Mouse (Mus musculus): Measurements from ENCODE around the gene Cmklr1.

The Cmklr1 gene

GRCm38 (mm10) chr5:113650035-113650865, at the start of gene Cmklr1:
Gene Cmklr1, minus strand, starts transcription at chr5:113650426.
- Histone ChIP-seq H3K9me3 (ENCODE audit: low read length) (no peaks in the 10 kb centered on the region), H3K36me3 (ENCODE audit: insufficient read depth, low read length) (0 out of 2 replicates have a peak, but pooled peaks cover 5% of the 10 kb centered on the region), H3K4me3 (replicated peaks; ENCODE audit: low read length) (peak within 1 kb of the TSS; percentile 64), H3K27me3 (ENCODE audit: insufficient read depth, low read length) (peaks cover 49% of the 10 kb centered on the region), H3K4me1 (replicated peaks; ENCODE audit: low read depth, low read length) (peaks cover 52% of the 10 kb centered on the region)
- TF ChIP-seq POU5F1 (IDR thresholded peaks at IDR 0.05; ENCODE audit: borderline replicate concordance, low read length) = no peak
- TF ChIP-seq CTCF (conservative IDR thresholded peaks at IDR 0.05; ENCODE audit: low read length) = no peak
- TF ChIP-seq NANOG (IDR thresholded peaks at IDR 0.05; ENCODE audit: borderline replicate concordance, low read length) = no peak

DNA sequence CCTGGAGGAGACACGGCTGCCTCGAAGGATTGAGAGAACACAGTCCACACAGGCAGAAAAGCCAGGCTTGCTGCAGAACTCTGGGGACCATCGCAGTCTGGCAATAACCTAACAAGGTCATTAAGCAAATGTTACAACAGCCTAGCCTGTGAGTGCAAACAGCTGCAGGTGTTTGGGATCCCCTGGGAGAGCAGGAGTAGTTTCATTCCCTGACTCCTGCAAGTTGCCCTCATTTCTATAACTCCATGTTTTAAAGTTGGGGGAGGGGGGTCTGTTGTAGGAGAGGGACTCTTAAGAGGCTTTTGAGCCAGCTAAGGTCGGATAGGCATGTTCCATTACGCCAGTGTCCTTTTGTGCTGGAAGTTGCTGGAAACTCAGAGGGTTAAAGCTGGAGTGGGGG, 44.2 kb upstream of the Cmklr1 start:
- TF ChIP-seq NANOG (IDR thresholded peaks at IDR 0.05; ENCODE audit: borderline replicate concordance, low read length) (no peak), CTCF (conservative IDR thresholded peaks at IDR 0.05; ENCODE audit: low read length) (no peak), POU5F1 (IDR thresholded peaks at IDR 0.05; ENCODE audit: borderline replicate concordance, low read length) (no peak)
- Histone ChIP-seq H3K27me3 (ENCODE audit: insufficient read depth, low read length) (no peaks in the 10 kb centered on the region), H3K4me1 (replicated peaks; ENCODE audit: low read depth, low read length) (peaks cover 44% of the 10 kb centered on the region), H3K4me3 (replicated peaks; ENCODE audit: low read length) (no peak overlapping the region), H3K9me3 (ENCODE audit: low read length) (peaks cover 5% of the 10 kb centered on the region), H3K36me3 (ENCODE audit: insufficient read depth, low read length) (no peaks in the 10 kb centered on the region)

DNA sequence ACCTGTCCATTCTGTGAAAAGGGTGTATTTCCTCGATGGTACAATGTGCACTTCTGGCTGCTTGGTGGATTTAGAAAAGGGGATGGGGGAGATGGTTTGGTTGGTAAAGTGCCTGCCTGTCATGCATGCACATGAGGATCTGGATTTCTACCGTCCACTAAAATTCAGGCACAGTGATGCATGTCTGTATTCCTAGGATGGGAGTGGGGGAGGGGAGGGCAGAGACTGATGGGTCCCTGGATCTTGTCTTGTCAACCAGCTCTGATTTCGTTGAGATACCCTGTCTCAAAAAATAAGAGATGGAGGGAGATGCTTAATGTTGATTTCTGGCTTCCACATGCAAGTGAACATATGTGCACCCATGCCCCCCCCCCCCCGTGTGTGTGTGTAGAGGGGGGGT, 43.8 kb upstream of the Cmklr1 start:
- Histone ChIP-seq H3K9me3 (ENCODE audit: low read length) (peaks cover 5% of the 10 kb centered on the region), H3K27me3 (ENCODE audit: insufficient read depth, low read length) (no peaks in the 10 kb centered on the region), H3K36me3 (ENCODE audit: insufficient read depth, low read length) (no peaks in the 10 kb centered on the region), H3K4me1 (replicated peaks; ENCODE audit: low read depth, low read length) (peaks cover 40% of the 10 kb centered on the region), H3K4me3 (replicated peaks; ENCODE audit: low read length) (no peak overlapping the region)
- TF ChIP-seq POU5F1 (IDR thresholded peaks at IDR 0.05; ENCODE audit: borderline replicate concordance, low read length) (no peak), NANOG (IDR thresholded peaks at IDR 0.05; ENCODE audit: borderline replicate concordance, low read length) (no peak), CTCF (conservative IDR thresholded peaks at IDR 0.05; ENCODE audit: low read length) (no peak)

- Histone ChIP-seq H3K4me3 (replicated peaks; ENCODE audit: low read length) (no peak overlapping the region), H3K9me3 (ENCODE audit: low read length) (peaks cover 5% of the 10 kb centered on the region), H3K4me1 (replicated peaks; ENCODE audit: low read depth, low read length) (peaks cover 35% of the 10 kb centered on the region), H3K36me3 (ENCODE audit: insufficient read depth, low read length) (no peaks in the 10 kb centered on the region), H3K27me3 (ENCODE audit: insufficient read depth, low read length) (no peaks in the 10 kb centered on the region)
- TF ChIP-seq POU5F1 (IDR thresholded peaks at IDR 0.05; ENCODE audit: borderline replicate concordance, low read length) = no peak
- TF ChIP-seq CTCF (conservative IDR thresholded peaks at IDR 0.05; ENCODE audit: low read length) = no peak
These were observed 43.0 kb upstream of the Cmklr1 start for GRCm38 (mm10) chr5:113693196-113693755.

GRCm38 (mm10) chr5:113690866-113691265, 40.6 kb upstream of the Cmklr1 start:
- TF ChIP-seq NANOG (IDR thresholded peaks at IDR 0.05; ENCODE audit: borderline replicate concordance, low read length) (no peak), POU5F1 (IDR thresholded peaks at IDR 0.05; ENCODE audit: borderline replicate concordance, low read length) (no peak), CTCF (conservative IDR thresholded peaks at IDR 0.05; ENCODE audit: low read length) (no peak)
- Histone ChIP-seq H3K27me3 (ENCODE audit: insufficient read depth, low read length) (no peaks in the 10 kb centered on the region), H3K4me1 (replicated peaks; ENCODE audit: low read depth, low read length) (peaks cover 23% of the 10 kb centered on the region), H3K36me3 (ENCODE audit: insufficient read depth, low read length) (no peaks in the 10 kb centered on the region), H3K9me3 (ENCODE audit: low read length) (peaks cover 5% of the 10 kb centered on the region), H3K4me3 (replicated peaks; ENCODE audit: low read length) (no peak overlapping the region)

GRCm38 (mm10) chr5:113690069-113690548, 39.9 kb upstream of the Cmklr1 start:
- H3K9me3 ChIP-seq (ENCODE audit: low read length) = peaks cover 5% of the 10 kb centered on the region
- TF ChIP-seq NANOG (IDR thresholded peaks at IDR 0.05; ENCODE audit: borderline replicate concordance, low read length) (no peak), POU5F1 (IDR thresholded peaks at IDR 0.05; ENCODE audit: borderline replicate concordance, low read length) (peak; percentile 66; the same call in 1 of the 2 replicates)
- peaks cover 15% of the 10 kb centered on the region for H3K4me1 ChIP-seq (replicated peaks; ENCODE audit: low read depth, low read length)
- H3K4me3 ChIP-seq (replicated peaks; ENCODE audit: low read length) = no peak overlapping the region
- no peaks in the 10 kb centered on the region; the same call in 1 of the 2 replicates for H3K27me3 ChIP-seq (ENCODE audit: insufficient read depth, low read length)
- no peaks in the 10 kb centered on the region for H3K36me3 ChIP-seq (ENCODE audit: insufficient read depth, low read length)

- Histone ChIP-seq H3K9me3 (ENCODE audit: low read length) (no peaks in the 10 kb centered on the region), H3K4me1 (replicated peaks; ENCODE audit: low read depth, low read length) (peaks cover 16% of the 10 kb centered on the region), H3K4me3 (replicated peaks; ENCODE audit: low read length) (no peak overlapping the region), H3K36me3 (ENCODE audit: insufficient read depth, low read length) (no peaks in the 10 kb centered on the region), H3K27me3 (ENCODE audit: insufficient read depth, low read length) (no peaks in the 10 kb centered on the region; the same call in 1 of the 2 replicates)
- no peak for TF ChIP-seq NANOG (IDR thresholded peaks at IDR 0.05; ENCODE audit: borderline replicate concordance, low read length)
- no peak for TF ChIP-seq CTCF (conservative IDR thresholded peaks at IDR 0.05; ENCODE audit: low read length)
- TF ChIP-seq POU5F1 (IDR thresholded peaks at IDR 0.05; ENCODE audit: borderline replicate concordance, low read length) = no peak
These were observed 37.3 kb upstream of the Cmklr1 start for GRCm38 (mm10) chr5:113687514-113687913.

GRCm38 (mm10) chr5:113685471-113685870, 35.2 kb upstream of the Cmklr1 start:
- peaks cover 6% of the 10 kb centered on the region; the same call in 1 of the 2 replicates for H3K27me3 ChIP-seq (ENCODE audit: insufficient read depth, low read length)
- no peaks in the 10 kb centered on the region for H3K36me3 ChIP-seq (ENCODE audit: insufficient read depth, low read length)
- no peak overlapping the region for H3K4me3 ChIP-seq (replicated peaks; ENCODE audit: low read length)
- H3K9me3 ChIP-seq (ENCODE audit: low read length) = peaks cover 4% of the 10 kb centered on the region; the same call in 1 of the 2 replicates
- peaks cover 24% of the 10 kb centered on the region for H3K4me1 ChIP-seq (replicated peaks; ENCODE audit: low read depth, low read length)
- TF ChIP-seq NANOG (IDR thresholded peaks at IDR 0.05; ENCODE audit: borderline replicate concordance, low read length) = no peak
- no peak for TF ChIP-seq CTCF (conservative IDR thresholded peaks at IDR 0.05; ENCODE audit: low read length)
- no peak for TF ChIP-seq POU5F1 (IDR thresholded peaks at IDR 0.05; ENCODE audit: borderline replicate concordance, low read length)

All from E14TG2a.4 (cell line).